Mouse (Mus musculus) kidney, adult 2 months (tissue): ENCODE measurements around the gene Capg.

Source experiments
- CTCF ChIP-seq: fragments of 200-500 bp; conservative IDR thresholded peaks from 2 replicates; pipeline ENCODE4 v1.5.1; 2011; ENCODE audit warnings: low read depth, mild to moderate bottlenecking, control low read depth, low read length, moderate library complexity, mixed read lengths; ENCODE audit not compliant: insufficient read depth, insufficient read length
- POLR2A ChIP-seq: fragments of 200-500 bp; IDR thresholded peaks from one replicate; pipeline ENCODE4 v1.6.1; 2011; ENCODE audit warnings: low read depth, low read length, control low read depth

DNA sequence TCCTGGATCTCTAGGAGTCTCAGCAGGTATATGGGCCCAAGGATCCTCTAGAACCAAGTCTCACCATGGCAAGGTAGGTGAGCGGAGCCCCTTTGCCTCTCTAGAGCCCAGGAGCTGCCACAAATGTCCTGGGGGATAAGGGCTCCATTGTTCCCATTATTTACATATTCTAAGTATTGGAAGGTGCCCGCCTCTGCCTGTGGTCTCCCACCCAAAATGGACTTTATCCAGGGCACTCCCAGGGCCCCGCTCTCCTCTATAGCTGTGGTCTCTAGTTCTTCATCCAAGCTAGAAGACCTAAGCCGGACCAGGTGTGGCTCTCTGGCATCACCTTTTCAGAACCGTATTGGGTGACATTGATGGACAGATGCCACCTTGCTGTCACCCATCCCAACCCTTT lies 22.6 kb upstream of the Capg start, which contains the start of gene Sh2d6:
- TF ChIP-seq CTCF (no peak), POLR2A (no peak)
